Mouse (Mus musculus) lung, adult 2 months (tissue): ENCODE results near the gene Ptgdr2. TPM values are rescaled to one million over a fixed set of nuclear protein-coding genes. Genes with fewer than 3 reads are reported as not detected.

Experiments used
- DNase-seq: peaks from one replicate; pipeline ENCODE4 v3.0.0; 2022
- H3K4me1 ChIP-seq: fragments of 200-500 bp; 2 replicates; pipeline ENCODE4 v1.6.1; 2011; ENCODE audit warnings: low read length; ENCODE audit not compliant: control insufficient read depth, insufficient read depth
- H3K4me3 ChIP-seq: fragments of 200-500 bp; replicated peaks from 2 replicates; pipeline ENCODE3; 2011; ENCODE audit warnings: low read depth, mild to moderate bottlenecking, control low read depth, low read length; ENCODE audit errors: extremely low read depth
- CTCF ChIP-seq: fragments of 200-500 bp; IDR thresholded peaks from 2 replicates; pipeline ENCODE4 v1.5.1; 2011; ENCODE audit warnings: mild to moderate bottlenecking, low read length, control low read depth; ENCODE audit not compliant: insufficient read depth
- POLR2A ChIP-seq: fragments of 200-500 bp; IDR thresholded peaks from 2 replicates; pipeline ENCODE4 v1.6.1; 2011; ENCODE audit warnings: low read depth, mild to moderate bottlenecking, control low read depth, low read length, borderline replicate concordance; ENCODE audit errors: extremely low read depth
- WGBS: fragments of 180-500 bp; shearing (Covaris S2); methylation state at CpG from one replicate; pipeline ENCODE4 v1.1.7; 2018; 5-methylcytosine and 5-hydroxymethylcytosine counted together
- polyA plus RNA-seq: library from polyadenylated mRNA; depleted of rRNA; stranded (reverse); fragments of >200 nt; gene quantifications from 2 replicates; pipeline ENCODE4 v1.2.3, GENCODE M21; 2012; rRNA removed

Gene Ptgdr2
- polyA plus RNA-seq = 4.8 and 6.6 TPM in 2 replicates

DNA sequence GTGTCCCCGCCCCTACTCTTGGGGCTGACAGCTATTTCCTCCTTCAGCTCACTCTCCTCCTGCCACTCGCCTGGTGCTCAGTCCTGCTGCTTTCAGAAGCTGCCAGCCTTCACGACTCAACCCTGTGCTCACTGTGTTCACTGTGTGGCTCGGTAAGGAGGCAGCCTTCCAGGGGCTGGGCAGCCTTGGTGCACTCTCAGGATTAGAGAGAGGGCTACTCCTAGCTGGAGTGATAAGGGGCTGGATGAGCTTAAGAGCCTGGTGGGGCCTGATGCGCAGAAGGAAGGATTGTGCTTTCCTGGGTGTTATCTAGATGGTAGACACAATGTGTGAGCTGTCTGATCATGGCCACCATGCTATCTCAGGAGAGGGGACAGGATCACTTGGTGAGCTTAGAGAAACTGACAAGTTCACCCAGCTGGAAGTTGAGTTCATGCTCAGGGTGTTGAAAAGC lies at the start of gene Ptgdr2:
Gene Ptgdr2 (plus strand): TSS at position 51 of the 454 bp plus-strand sequence.
- DNase-seq = no peak
- 44% methylated on average over 5 of the region's 5 CpGs for WGBS
- peak within 1 kb of the TSS; percentile 35 for H3K4me3 ChIP-seq

GRCm38 (mm10) chr19:10892201-10892600 lies 44.8 kb upstream of the Ptgdr2 start:
- H3K4me3 ChIP-seq = no peak overlapping the region
- H3K4me1 ChIP-seq = peaks cover 7% of the 10 kb centered on the region; the same call in 1 of the 2 replicates
- DNase-seq = no peak
- TF ChIP-seq POLR2A (no peak), CTCF (no peak)
- WGBS = 58% methylated on average over 3 of the region's 3 CpGs

More for the DNA sequence above, at the start of gene Ptgdr2:
- peaks cover 4% of the 10 kb centered on the region; the same call in 1 of the 2 replicates for H3K4me1 ChIP-seq
- TF ChIP-seq POLR2A (peak; percentile 50; the same call in 1 of the 2 replicates), CTCF (no peak)

- under 1% methylated on average over 43 of the region's 43 CpGs for WGBS
- Histone ChIP-seq H3K4me3 (peak within 1 kb of the TSS; percentile 81), H3K4me1 (peaks cover 7% of the 10 kb centered on the region; the same call in 1 of the 2 replicates)
- peak; percentile 94 for DNase-seq
- TF ChIP-seq CTCF = no peak
- peak; percentile 86 for TF ChIP-seq POLR2A
These were observed 41.9 kb upstream of the Ptgdr2 start, which contains the start of gene Prpf19 for GRCm38 (mm10) chr19:10895016-10895528. TSS of gene Prpf19 (plus strand) at chr19:10895231.

DNA sequence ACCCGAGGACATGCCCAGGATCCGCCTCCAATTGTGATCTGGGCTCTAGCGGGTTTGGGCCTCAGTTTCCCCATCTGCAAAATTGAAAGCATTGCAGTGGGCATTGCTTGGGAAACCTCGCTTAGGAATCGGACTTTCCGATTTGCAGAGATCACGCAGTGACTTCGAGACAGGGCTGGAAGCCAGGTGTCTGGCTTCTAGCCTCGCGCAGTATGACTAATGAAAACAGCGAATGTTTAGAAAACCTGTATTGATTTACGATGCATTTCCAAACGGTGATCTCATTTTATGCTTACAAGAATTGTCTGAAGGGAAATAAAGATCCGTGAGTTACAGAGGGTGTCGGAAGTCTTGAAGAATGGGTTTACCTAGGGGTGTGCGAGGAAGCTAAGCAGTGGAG lies 41.3 kb upstream of the Ptgdr2 start:
- under 1% methylated on average over 16 of the region's 16 CpGs for WGBS
- no peak for TF ChIP-seq POLR2A
- no peak for TF ChIP-seq CTCF
- Histone ChIP-seq H3K4me3 (peak overlapping the region; percentile 81), H3K4me1 (peaks cover 7% of the 10 kb centered on the region; the same call in 1 of the 2 replicates)
- DNase-seq = no peak

- TF ChIP-seq POLR2A (no peak), CTCF (no peak)
- Histone ChIP-seq H3K4me1 (peaks cover 7% of the 10 kb centered on the region; the same call in 1 of the 2 replicates), H3K4me3 (no peak overlapping the region)
- no peak for DNase-seq
- WGBS = 52% methylated on average over 7 of the region's 7 CpGs
These were observed 40.1 kb upstream of the Ptgdr2 start for GRCm38 (mm10) chr19:10896849-10897248.

- Histone ChIP-seq H3K4me3 (no peak overlapping the region), H3K4me1 (peaks cover 7% of the 10 kb centered on the region; the same call in 1 of the 2 replicates)
- TF ChIP-seq POLR2A = no peak
- DNase-seq = no peak
- 84% methylated on average over 8 of the region's 8 CpGs for WGBS
These were observed 39.5 kb upstream of the Ptgdr2 start for GRCm38 (mm10) chr19:10897491-10897890.

GRCm38 (mm10) chr19:10900315-10900714 lies 36.6 kb upstream of the Ptgdr2 start:
- WGBS = 74% methylated on average over 6 of the region's 6 CpGs
- Histone ChIP-seq H3K4me3 (no peak overlapping the region), H3K4me1 (peaks cover 11% of the 10 kb centered on the region; the same call in 1 of the 2 replicates)
- TF ChIP-seq POLR2A (no peak), CTCF (no peak)
- no peak for DNase-seq

DNA sequence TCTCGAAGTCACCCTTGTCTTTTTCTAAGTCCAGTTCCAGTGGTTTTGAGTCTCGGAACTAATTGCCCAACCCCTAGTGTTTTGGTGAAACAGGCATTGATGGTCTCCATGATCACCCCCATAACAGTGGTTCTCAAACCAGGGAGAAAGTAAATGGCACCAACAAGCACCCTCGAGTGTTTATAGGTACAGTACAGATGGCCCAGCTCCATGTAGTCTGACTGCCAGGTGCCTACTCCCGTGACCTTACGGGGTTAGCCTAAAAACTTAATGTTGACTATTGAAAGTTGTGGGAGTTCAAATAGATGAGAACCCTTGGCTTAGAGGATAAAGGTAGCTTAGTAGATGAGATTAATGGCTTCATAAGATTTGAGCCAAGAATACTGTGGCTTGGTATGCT lies 35.9 kb upstream of the Ptgdr2 start:
- Histone ChIP-seq H3K4me1 (peaks cover 9% of the 10 kb centered on the region; the same call in 1 of the 2 replicates), H3K4me3 (no peak overlapping the region)
- TF ChIP-seq POLR2A (no peak), CTCF (no peak)
- WGBS = 83% methylated on average over 5 of the region's 5 CpGs
- DNase-seq = no peak

DNA sequence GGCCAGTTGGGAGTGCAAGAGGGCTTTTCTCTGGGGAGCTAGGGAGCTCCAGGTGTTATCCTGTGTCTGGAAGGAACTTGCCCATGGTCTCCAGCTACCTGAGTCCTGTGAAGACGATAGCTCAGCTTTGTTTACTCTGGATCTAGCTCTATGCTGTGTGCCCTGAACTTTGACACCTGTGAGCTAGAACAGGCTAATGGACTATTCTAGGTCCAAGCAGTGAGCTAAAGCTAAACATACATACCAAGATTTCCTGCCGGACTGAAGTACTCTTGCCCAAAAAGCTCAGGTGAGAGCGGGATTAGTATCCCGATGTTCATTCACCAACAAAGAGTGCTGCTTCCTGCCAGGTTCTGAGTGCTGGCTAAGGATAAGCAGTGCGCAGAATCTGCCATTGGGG lies 32.4 kb upstream of the Ptgdr2 start:
- Histone ChIP-seq H3K4me3 (no peak overlapping the region), H3K4me1 (0 out of 2 replicates have a peak, but pooled peaks cover 4% of the 10 kb centered on the region)
- 70% methylated on average over 5 of the region's 5 CpGs for WGBS
- no peak for DNase-seq
- TF ChIP-seq POLR2A (no peak), CTCF (no peak)

DNA sequence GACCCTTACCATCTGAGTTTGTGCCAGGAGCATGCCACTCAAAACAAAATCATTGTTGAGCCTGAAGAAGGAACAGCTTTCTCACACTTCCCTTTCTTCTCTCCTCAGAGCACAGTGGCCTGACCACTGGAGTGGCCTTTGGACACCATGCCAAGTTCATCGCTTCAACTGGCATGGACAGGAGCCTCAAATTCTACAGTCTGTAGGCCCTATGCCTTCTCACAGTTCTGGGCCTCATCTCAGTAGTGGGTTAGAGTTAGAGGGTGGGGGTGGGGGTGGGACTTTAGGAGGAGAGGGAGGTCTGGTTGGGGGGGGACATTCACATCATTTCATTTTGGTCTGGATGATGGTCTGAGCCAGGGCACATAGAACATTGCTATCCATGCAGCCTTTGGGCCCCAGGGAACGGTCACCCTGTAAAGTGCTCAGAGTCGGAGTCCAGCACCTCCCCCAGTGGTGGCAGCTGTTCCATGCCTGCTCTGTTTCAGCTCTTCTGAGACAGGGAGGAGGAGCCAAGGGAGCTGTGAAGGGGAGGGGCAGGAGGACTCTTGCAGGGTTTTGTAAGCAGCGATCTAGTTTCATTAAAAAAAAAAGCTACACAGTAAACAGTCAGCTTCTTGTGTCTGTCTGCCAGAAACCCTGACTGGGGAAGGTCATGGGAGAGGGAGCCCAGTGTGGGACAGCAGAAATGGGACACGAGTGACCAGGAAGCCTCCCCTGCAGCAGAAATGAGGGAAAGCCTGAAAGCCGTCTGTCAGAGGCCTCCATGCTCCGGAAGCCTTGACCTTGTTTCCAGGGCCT lies 31.8 kb upstream of the Ptgdr2 start:
- TF ChIP-seq CTCF (no peak), POLR2A (no peak)
- DNase-seq = peak; percentile 30
- Histone ChIP-seq H3K4me1 (0 out of 2 replicates have a peak, but pooled peaks cover 4% of the 10 kb centered on the region), H3K4me3 (no peak overlapping the region)
- WGBS = 40% methylated on average over 7 of the region's 7 CpGs

- 0 out of 2 replicates have a peak, but pooled peaks cover 4% of the 10 kb centered on the region for H3K4me1 ChIP-seq
- TF ChIP-seq POLR2A = no peak
- TF ChIP-seq CTCF = no peak
- WGBS = 53% methylated on average over 5 of the region's 5 CpGs
- H3K4me3 ChIP-seq = no peak overlapping the region
- DNase-seq = no peak
These were observed 31.3 kb upstream of the Ptgdr2 start for GRCm38 (mm10) chr19:10905728-10906000.
